Mouse (Mus musculus) neural tube, embryonic 12.5 days (tissue): ENCODE data around the gene Xiap. TPM values are rescaled to one million over a fixed set of nuclear protein-coding genes. Genes with fewer than 3 reads are reported as not detected.

Experiments used
- ATAC-seq: fragments of 200-750 bp; cut with Nextera tagmentation; 2 replicates; pipeline ENCODE4 v1.8.0; 2017; ENCODE audit warnings: low read depth, mild to moderate bottlenecking, moderate TSS enrichment, moderate library complexity; ENCODE audit not compliant: low FRiP score
- H3K27ac ChIP-seq: fragments of 300-500 bp; sonication (generic); 2 replicates; pipeline ENCODE4 v1.5.1; 2016
- H3K27me3 ChIP-seq: fragments of 300-500 bp; sonication (generic); replicated peaks from 2 replicates; pipeline ENCODE4 v1.6.1; 2016; ENCODE audit warnings: mild to moderate bottlenecking
- H3K36me3 ChIP-seq: fragments of 300-500 bp; sonication (generic); 2 replicates; pipeline ENCODE4 v1.6.1; 2016; ENCODE audit warnings: mild to moderate bottlenecking
- H3K4me1 ChIP-seq: fragments of 300-500 bp; sonication (generic); 2 replicates; pipeline ENCODE4 v1.6.1; 2016
- H3K4me2 ChIP-seq: fragments of 300-500 bp; sonication (generic); replicated peaks from 2 replicates; pipeline ENCODE4 v1.6.1; 2016; ENCODE audit warnings: mild to moderate bottlenecking
- H3K4me3 ChIP-seq: fragments of 300-500 bp; sonication (generic); 2 replicates; pipeline ENCODE4 v1.5.1; 2016
- H3K9ac ChIP-seq: fragments of 300-500 bp; sonication (generic); 2 replicates; pipeline ENCODE4 v1.6.1; 2016; ENCODE audit warnings: mild to moderate bottlenecking
- H3K9me3 ChIP-seq: fragments of 300-500 bp; sonication (generic); 2 replicates; pipeline ENCODE4 v1.6.1; 2016; ENCODE audit warnings: mild to moderate bottlenecking
- WGBS: fragments of 180-500 bp; shearing (Covaris S2); methylation state at CpG from one replicate; pipeline ENCODE4 v1.1.7; 2016; 5-methylcytosine and 5-hydroxymethylcytosine counted together
- polyA plus RNA-seq: library from polyadenylated mRNA; unstranded; fragments of >200 nt; fragmentation: Nextera tagmentation; extraction: Ambion mirVana; gene quantifications from 2 replicates; pipeline ENCODE4 v1.2.1, GENCODE M21; 2016

Xiap gene
- polyA plus RNA-seq, 1 experiment from 2014 or later = 11.5 TPM

DNA sequence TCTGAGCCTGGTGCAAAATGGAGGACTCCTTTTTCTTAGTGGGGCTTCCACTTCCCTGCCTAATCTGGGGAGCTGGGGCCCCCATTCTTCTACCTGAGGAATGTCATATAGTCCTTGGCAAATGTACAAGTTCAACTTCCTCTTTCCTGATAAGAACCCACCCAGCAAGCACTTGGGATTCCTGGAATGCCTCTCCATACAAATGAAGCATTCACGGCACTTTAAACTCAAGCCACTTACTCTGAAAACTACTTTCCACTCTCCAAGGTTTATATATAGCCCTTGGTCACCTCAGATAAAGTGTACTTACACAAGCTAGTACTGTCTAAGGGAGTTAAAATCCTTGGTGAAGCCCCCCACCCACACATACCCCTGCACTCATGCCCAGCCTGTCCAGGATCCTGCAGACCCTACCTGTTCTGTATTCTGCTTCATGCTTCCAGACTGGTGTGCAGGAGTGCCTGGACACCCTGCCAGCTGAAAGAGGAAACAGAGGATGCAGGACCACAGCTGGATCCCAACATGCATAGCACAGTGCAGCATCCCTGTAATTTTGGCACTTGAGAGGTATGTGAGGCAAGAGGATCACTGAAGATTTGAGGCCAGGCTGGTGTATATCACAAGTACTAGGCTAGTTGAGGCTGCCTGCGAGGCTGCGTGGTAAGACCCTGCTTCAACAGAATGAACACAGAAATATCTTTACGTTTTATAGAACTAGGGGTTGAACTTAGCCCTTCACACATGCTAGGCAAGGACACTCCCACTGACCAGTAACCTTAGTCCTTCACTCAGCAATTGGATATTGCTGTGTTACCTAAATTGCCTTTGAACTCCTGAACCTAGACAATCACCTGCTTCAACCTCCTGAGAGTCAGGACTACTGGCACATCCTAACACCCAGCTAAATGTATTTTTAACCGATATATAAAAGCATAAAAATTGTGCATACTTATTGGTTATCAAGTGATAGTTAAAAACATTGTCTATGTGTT lies 8.5 kb upstream of the Xiap start:
- no peak overlapping the region for H3K4me3 ChIP-seq
- H3K9ac ChIP-seq = no peak overlapping the region
- no peak overlapping the region for H3K27ac ChIP-seq
- no peaks in the 10 kb centered on the region for H3K4me1 ChIP-seq
- H3K36me3 ChIP-seq = no peaks in the 10 kb centered on the region
- no peaks in the 10 kb centered on the region for H3K9me3 ChIP-seq
- H3K27me3 ChIP-seq = no peaks in the 10 kb centered on the region
- no peak for ATAC-seq
- WGBS = 81% methylated on average over 5 of the region's 5 CpGs
- no peak overlapping the region for H3K4me2 ChIP-seq

DNA sequence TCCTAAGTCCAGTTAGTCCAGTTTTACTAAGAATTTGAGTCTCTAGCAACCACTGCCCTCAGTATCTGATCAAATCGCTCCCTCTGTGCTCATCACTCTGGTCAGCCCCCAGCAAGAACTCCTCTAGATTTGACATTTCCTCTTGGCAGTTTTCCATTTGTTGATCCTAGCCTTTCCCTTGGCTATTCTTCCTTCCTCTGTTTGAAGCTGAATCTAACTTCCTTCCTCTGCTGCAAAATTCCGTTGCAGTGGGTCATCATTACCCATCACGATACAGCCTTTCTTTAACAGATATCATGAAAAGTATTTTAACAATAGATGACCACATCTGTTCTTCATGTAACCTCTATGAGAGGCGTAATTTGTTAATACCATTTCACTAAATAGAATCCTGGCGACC lies 2.5 kb upstream of the Xiap start:
- no peak overlapping the region for H3K4me3 ChIP-seq
- H3K27ac ChIP-seq = no peak overlapping the region
- WGBS = 80% methylated on average over 5 of the region's 5 CpGs
- no peaks in the 10 kb centered on the region for H3K4me1 ChIP-seq
- no peak overlapping the region for H3K9ac ChIP-seq
- no peaks in the 10 kb centered on the region for H3K9me3 ChIP-seq
- no peak for ATAC-seq
- no peaks in the 10 kb centered on the region for H3K27me3 ChIP-seq
- H3K36me3 ChIP-seq = no peaks in the 10 kb centered on the region
- H3K4me2 ChIP-seq = no peak overlapping the region

DNA sequence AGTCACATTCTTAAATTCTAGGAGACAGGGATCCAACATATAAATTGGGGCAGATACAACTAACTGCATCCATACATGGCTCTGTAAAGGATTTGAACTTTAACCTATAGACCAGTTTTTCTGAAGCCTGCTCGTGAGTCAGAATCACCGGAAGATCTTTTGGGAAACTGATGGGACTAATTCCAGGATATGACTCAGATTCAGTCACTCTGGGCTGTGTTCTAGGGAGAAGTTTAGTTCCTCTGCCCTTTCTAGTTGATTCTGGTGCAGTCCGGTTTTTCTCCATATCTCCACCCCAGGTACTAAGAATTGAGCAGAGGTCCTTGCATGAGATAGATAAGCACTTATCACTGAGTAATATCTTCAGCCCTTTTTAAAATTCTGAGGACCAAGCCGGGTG lies 1.6 kb upstream of the Xiap start:
- 89% methylated on average over 4 of the region's 4 CpGs for WGBS
- H3K36me3 ChIP-seq = no peaks in the 10 kb centered on the region

DNA sequence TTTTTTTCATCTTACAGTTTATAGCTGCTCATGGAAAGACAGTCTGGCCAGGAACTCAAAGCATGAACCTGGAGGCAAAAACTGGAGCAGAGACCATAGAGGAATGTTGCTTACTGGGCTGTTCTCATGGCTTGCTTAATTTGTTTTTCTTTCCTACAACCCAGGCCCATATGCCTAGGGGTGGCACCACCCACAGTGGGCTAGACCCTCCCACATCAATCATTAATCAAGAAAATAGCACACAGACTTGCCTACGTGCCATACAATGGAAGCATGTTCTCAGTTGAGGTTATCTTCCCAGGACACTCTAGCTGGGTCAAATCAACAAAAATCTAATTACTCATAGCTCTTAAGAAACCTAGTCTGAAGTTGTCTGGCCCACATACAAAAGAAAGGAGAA lies 4.1 kb downstream of the Xiap start:
- no peak overlapping the region for H3K4me2 ChIP-seq
- no peaks in the 10 kb centered on the region for H3K9me3 ChIP-seq
- no peaks in the 10 kb centered on the region for H3K4me1 ChIP-seq
- 69% methylated on average over 1 of the region's 1 CpGs for whole genome bisulfite sequencing
- H3K4me3 ChIP-seq = no peak overlapping the region
- H3K27me3 ChIP-seq = no peaks in the 10 kb centered on the region
- no peak for ATAC-seq
- no peaks in the 10 kb centered on the region for H3K36me3 ChIP-seq
- no peak overlapping the region for H3K27ac ChIP-seq
- no peak overlapping the region for H3K9ac ChIP-seq

More for the DNA sequence above, 1.6 kb upstream of the Xiap start:
- H3K27me3 ChIP-seq = no peaks in the 10 kb centered on the region
- H3K27ac ChIP-seq = no peak overlapping the region
- H3K4me3 ChIP-seq = no peak overlapping the region
- H3K9me3 ChIP-seq = no peaks in the 10 kb centered on the region
- no peaks in the 10 kb centered on the region for H3K4me1 ChIP-seq
- no peak for ATAC-seq
- no peak overlapping the region for H3K4me2 ChIP-seq
- no peak overlapping the region for H3K9ac ChIP-seq

DNA sequence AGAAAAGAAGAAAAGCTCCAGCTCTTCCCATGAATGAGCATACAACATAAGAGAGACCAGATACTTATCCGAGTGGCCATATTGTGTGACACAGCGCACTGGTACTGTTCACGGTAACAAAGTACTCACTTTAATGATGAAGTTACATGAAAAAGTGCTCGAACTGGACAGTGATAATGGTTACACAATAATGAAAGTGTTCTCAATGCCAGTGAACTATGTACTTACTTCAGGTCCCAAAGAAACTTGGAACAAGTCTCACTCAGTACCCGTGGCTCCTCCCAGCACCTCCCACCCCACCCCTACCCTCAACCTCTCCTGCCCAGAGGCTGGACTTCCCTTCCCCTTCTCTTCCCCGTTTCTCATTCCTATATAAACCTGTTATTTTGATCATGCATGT lies 5.6 kb downstream of the Xiap start:
- WGBS = 90% methylated on average over 6 of the region's 6 CpGs
- H3K9ac ChIP-seq = no peak overlapping the region
- no peak for ATAC-seq
- H3K4me3 ChIP-seq = no peak overlapping the region
- H3K27me3 ChIP-seq = no peaks in the 10 kb centered on the region
- no peak overlapping the region for H3K27ac ChIP-seq
- H3K36me3 ChIP-seq = no peaks in the 10 kb centered on the region
- H3K9me3 ChIP-seq = no peaks in the 10 kb centered on the region
- H3K4me1 ChIP-seq = no peaks in the 10 kb centered on the region
- H3K4me2 ChIP-seq = no peak overlapping the region

DNA sequence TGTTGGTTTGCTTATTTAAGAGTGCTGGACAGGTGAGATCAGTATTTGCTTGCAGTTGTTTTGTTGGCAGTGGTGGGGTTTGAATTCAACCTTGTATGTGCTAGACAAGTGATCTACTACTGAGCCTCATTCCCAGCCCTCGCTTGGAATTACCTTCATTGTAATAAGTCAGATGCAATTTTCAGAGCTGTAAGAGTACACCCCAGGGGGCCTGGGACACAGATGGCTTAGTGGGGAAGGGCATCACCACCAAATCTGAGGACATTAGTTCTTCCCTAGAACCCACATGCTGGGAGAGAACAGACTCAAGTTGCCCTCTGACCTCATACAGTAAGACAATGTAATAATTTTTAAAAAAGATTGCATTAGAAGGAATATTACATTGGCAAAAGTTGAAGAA lies 7.3 kb downstream of the Xiap start:
- H3K27me3 ChIP-seq = no peaks in the 10 kb centered on the region
- WGBS = 61% methylated on average over 1 of the region's 1 CpGs
- H3K4me2 ChIP-seq = no peak overlapping the region
- no peak overlapping the region for H3K27ac ChIP-seq
- no peaks in the 10 kb centered on the region for H3K36me3 ChIP-seq
- H3K9me3 ChIP-seq = no peaks in the 10 kb centered on the region
- peaks cover 3% of the 10 kb centered on the region; the same call in 1 of the 2 replicates for H3K4me1 ChIP-seq
- H3K4me3 ChIP-seq = no peak overlapping the region
- no peak for ATAC-seq
- no peak overlapping the region for H3K9ac ChIP-seq

DNA sequence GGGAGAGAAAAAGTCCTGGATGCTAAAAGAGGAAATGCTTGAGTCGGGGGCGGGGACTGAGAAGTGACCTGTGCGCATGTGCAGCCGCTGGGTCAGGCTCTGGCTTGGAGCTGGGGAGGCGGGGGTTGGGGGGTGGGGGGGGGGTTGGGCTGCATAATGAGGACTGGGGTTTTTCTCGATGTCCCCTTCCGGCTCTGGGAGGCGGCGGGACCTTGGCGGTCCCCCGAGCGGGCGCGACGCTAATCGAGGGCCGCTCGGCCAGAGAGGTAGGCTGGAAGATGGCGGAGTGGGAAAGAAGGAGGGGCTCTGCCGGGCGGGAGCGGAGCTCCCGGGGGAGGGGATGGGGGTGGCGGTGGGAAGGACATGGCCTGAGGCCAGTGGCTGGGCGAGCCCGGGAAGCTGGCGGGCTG lies 8.3 kb downstream of the Xiap start:
- peak overlapping the region; percentile 53 for H3K4me2 ChIP-seq
- WGBS = 31% methylated on average over 23 of the region's 27 CpGs
- H3K9me3 ChIP-seq = no peaks in the 10 kb centered on the region
- no peaks in the 10 kb centered on the region for H3K36me3 ChIP-seq
- H3K4me3 ChIP-seq = peak overlapping the region; percentile 40
- H3K27me3 ChIP-seq = no peaks in the 10 kb centered on the region
- peaks cover 3% of the 10 kb centered on the region; the same call in 1 of the 2 replicates for H3K4me1 ChIP-seq
- ATAC-seq = peak; percentile 87
- H3K27ac ChIP-seq = peak overlapping the region; percentile 72
- H3K9ac ChIP-seq = peak overlapping the region; percentile 48

DNA sequence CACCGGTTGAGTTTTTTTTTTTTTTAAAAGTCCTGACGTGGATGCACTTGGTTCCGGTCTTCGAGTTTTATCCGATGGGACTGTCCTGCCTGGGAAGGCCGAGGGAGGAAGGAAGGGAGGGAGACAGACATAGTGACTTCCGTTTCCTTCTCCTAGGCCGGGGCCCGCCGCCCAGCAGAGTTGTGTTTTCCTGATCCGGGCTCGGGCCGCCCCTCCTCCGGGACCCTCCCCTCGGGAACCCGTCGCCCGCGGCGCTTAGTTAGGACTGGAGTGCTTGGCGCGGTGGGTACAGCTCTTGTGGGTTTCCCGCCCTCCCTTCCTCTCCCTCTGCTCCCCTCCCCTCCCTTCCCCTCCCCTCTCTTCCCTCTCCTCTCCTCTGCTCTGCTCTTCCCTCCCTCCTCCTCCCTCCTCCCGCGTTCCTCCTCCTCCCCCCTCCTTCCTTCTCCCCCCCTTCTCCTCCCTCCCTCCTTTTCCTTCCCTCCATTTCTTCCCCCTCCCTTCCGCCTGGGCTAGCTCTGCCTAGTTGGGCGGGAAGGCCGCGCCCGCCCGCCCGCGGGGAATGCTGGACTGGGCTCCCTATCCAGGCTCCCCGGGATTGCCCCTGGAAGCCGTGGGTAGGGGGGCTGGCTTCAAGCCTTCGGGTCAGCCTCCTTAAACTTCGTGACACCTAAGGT lies 8.9 kb downstream of the Xiap start:
- no peaks in the 10 kb centered on the region for H3K27me3 ChIP-seq
- WGBS = 23% methylated on average over 27 of the region's 37 CpGs
- H3K36me3 ChIP-seq = no peaks in the 10 kb centered on the region
- ATAC-seq = peak; percentile 91
- H3K27ac ChIP-seq = peak overlapping the region; percentile 72
- no peaks in the 10 kb centered on the region for H3K9me3 ChIP-seq
- H3K4me1 ChIP-seq = peaks cover 3% of the 10 kb centered on the region; the same call in 1 of the 2 replicates
- peak overlapping the region; percentile 53 for H3K4me2 ChIP-seq
- peak overlapping the region; percentile 40 for H3K4me3 ChIP-seq
- H3K9ac ChIP-seq = peak overlapping the region; percentile 48

DNA sequence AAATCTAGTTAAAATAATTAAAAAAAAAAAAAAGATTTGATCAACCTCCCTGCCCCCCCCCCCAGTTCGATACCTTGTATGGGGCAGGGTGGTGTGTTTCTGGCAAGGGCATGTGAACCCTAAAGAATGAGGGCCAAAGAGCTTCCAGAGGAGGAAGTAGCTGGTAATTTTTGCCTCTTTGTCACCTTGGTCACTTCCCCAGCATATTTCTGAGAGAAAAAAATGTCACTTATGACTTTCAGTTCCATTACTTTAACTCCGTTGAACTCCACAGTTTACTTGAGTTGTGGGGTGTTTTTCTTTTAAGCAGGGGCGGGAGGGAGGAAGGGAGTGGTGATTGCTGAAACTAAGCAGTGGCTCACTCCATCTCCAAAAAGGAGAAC lies 9.4 kb downstream of the Xiap start:
- 18% methylated on average over 3 of the region's 3 CpGs for WGBS
- Histone ChIP-seq H3K4me1 (peaks cover 3% of the 10 kb centered on the region; the same call in 1 of the 2 replicates), H3K27me3 (no peaks in the 10 kb centered on the region), H3K27ac (no peak overlapping the region), H3K9ac (0 out of 2 replicates have a peak overlapping the region, but pooled peaks have one; percentile 48), H3K4me2 (peak overlapping the region; percentile 53), H3K4me3 (peak overlapping the region; percentile 40), H3K36me3 (no peaks in the 10 kb centered on the region), H3K9me3 (no peaks in the 10 kb centered on the region)
- ATAC-seq = no peak

DNA sequence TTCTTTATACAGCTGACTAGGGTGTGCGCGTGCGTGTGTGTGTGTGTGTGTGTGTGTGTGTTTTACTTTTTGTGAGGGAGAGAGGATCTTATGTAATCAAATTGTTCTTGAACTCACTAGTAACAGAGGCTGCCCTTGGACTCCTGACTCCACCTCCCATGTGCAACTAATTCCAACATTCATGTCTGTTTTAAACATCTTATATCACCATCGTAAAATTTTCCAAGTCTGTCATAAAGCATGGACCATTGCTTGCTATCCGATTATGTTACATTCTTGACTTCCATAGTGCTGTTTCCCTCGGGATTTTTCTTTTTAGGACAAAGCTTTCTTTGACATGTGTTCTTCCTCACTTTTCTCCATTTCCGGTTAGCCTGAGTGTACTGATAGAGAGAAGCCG lies 28.3 kb downstream of the Xiap start:
- Histone ChIP-seq H3K36me3 (no peaks in the 10 kb centered on the region), H3K9ac (no peak overlapping the region), H3K27ac (no peak overlapping the region), H3K4me3 (no peak overlapping the region), H3K27me3 (no peaks in the 10 kb centered on the region), H3K9me3 (no peaks in the 10 kb centered on the region), H3K4me1 (no peaks in the 10 kb centered on the region), H3K4me2 (no peak overlapping the region)
- 85% methylated on average over 8 of the region's 8 CpGs for WGBS
- ATAC-seq = no peak

DNA sequence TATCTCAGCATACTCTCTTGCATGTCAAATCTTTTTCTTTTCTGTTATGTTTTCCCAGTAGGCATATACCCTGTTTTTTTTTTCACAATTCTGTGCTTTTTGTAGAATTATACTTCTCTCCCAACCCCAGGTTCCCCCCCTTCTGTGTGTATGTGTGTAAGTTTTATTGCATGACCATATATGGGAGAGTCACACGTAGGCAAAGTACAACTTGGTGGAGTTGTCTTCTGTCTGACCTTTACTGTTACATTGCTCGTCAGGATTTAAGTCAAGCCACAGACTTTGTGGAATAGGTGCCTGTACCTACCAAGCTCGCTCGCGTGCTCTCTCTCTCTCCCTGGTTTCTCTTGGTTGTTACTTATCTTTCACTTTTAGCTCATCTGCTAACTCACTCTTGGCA lies 28.7 kb downstream of the Xiap start:
- H3K27me3 ChIP-seq = no peaks in the 10 kb centered on the region
- WGBS = 90% methylated on average over 5 of the region's 5 CpGs
- no peak overlapping the region for H3K4me3 ChIP-seq
- no peak overlapping the region for H3K4me2 ChIP-seq
- no peak for ATAC-seq
- H3K36me3 ChIP-seq = no peaks in the 10 kb centered on the region
- H3K9me3 ChIP-seq = no peaks in the 10 kb centered on the region
- no peak overlapping the region for H3K27ac ChIP-seq
- no peak overlapping the region for H3K9ac ChIP-seq
- H3K4me1 ChIP-seq = no peaks in the 10 kb centered on the region

DNA sequence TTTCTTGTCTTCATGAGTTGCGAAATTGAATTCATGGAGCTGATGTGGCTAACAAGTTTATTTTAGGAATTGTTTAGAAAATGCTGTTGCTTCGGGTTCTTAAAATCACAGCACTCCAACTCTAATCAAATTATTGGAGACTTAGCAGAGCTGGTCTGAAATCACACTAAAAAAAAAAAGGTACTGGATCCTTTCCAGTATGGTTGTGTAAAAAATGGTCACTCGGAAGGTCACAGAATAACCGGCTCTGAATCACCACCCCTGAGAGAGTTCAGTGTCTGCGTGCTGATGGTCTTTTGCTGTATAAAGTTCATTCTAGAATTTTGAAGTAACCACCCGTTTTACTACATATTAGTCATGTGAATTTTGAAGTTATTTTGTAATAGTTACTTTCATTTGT lies 47.7 kb downstream of the Xiap start:
- ATAC-seq = no peak
- Histone ChIP-seq H3K27ac (no peak overlapping the region), H3K36me3 (peaks cover 15% of the 10 kb centered on the region; the same call in 1 of the 2 replicates), H3K27me3 (no peaks in the 10 kb centered on the region), H3K4me1 (no peaks in the 10 kb centered on the region), H3K4me2 (no peak overlapping the region), H3K9me3 (no peaks in the 10 kb centered on the region), H3K9ac (no peak overlapping the region), H3K4me3 (no peak overlapping the region)
- WGBS = 93% methylated on average over 6 of the region's 6 CpGs
